Mouse (Mus musculus) common myeloid progenitor, adult 5-6 weeks (primary cell): ENCODE measurements around the gene Nfib. TPM values are rescaled to one million over a fixed set of nuclear protein-coding genes. Genes with fewer than 3 reads are reported as not detected.

Experiments
- ATAC-seq: replicated peaks from 2 replicates; pipeline ENCODE4 v1.8.0; 2016; ENCODE audit warnings: low read depth, mild to moderate bottlenecking, moderate TSS enrichment, inconsistent platforms; ENCODE audit not compliant: poor library complexity, severe bottlenecking
- total RNA-seq: library from RNA; stranded (forward); fragments of 200-1000, 187-1606 nt; gene quantifications from 2 replicates; pipeline ENCODE4 v1.2.3, GENCODE M21; 2017

The Nfib gene
- total RNA-seq, 1 experiment from 2014 or later: not detected

DNA sequence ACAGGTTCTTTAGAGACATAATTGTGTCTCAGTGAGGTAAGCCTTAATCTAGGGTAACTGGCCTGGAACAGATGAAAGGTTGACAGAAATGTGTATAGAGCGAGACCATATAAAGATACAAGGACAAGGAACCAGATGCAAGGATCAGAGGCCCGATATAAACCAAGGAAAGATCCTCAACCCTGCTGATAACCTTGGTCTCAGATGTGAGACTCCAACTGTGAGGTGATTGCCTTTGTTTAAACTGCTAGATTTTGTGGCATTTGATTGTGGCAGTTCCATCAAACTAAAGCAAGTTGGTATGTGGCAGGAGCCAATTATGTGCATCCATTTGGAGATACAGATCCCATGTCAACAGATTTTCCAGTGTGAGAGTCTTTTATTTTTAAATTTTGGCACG is 161.6 kb downstream of the Nfib start:
- no peak for ATAC-seq

DNA sequence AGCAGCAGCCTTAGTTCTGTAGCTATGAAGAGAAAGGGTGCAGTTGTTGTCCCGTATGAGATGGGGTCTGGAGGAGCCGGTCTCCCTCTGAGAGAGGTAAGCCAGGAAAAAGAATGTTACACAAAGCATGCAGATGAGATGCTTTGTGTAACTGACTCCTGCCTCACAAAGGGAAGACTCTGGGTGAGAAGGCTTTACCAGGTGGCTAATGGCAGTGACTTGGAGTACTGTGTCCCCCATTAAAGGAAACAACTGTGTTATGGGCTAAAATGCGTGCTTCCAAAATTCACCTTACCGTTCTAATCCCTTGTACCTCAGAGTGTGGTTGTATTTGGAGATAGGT is 162.2 kb downstream of the Nfib start:
- no peak for ATAC-seq

DNA sequence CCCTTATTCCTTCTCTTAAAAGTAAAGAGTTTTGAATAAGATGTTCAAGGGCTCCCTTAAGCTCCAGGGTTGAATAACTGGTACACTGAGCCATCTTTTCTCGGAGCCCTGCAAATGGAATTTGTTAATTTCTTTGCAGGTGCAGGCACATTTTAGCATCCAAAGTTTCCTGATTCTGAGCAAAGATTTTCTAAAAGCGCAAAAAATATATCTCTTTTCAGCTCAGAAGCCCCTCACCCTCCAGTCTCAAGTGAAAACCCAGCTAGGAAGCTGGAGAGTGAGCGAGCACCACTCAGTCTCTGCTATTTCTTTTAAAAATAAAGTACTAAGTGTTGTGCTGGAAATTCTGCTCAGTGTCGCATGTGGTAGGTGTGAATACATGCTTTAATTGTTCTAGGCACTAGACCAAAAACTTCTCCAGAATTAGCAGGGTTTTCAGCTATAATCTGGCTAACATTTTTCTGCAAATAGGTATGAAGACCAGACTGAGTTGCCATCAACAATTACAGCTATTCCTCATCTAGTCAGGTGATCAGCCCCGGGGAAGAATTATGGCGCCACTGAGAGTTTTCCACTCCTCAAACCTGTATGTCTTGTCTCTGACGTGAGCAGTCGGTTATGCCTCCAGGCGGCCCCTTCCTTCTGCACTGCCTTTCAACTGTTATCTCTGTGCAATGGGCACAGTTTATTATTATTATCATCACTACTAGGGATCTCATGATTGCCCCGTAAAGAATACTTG is 162.7 kb downstream of the Nfib start:
- no peak for ATAC-seq

DNA sequence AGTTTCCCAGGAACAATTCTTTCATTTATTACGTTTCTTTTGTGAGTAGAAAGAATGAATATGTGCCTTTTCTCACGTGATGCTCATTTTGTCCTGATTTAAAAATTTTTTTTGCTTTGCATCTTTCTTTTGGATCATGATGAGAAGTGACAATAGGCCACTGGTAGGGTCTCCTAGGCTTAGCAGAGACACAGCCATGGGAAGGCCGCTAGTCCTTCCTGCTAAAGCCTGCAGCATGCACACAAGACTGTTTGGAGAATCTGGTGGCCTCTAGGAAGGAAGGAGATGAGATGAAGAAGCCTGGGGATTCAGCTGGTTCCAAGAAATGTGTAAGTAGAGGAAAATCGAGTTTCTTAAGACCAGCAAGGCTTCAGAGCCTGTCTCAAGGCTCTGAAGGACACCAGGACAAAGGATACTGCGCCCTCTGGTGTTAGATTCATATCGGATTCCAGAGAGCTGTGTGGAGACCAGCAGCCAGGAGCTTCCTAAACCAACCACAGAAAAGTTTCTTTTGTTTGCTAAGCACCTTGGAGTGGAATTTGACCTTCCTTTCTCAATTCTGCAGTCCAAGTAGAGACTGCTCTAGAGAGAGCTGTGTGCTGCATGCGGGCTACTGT is 163.5 kb downstream of the Nfib start:
- ATAC-seq: peak; percentile 93

DNA sequence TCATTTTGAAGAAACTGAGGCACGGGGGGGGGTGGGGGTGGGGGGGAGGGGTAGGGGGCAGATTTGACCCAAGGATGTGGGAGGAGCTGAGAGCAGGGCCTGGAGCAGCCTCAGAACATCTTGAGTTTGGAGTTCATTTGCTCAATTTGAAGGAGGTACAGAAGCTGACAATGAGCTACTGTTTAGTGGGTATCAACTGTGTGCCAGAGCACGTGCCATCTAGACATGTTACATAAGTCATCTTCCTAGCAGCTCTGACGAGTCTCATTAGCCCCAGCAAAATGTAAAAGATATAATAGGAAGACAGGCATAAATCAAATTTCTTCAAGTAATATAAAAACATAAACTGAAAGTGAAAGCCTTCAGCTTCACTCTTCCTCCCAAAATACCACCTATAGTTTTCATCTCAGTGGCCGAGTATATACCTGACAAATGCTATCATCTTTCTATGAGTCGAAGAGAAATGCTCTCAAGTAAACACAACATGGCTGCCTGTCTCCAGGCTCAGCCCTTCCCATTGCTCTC is 165.0 kb downstream of the Nfib start:
- ATAC-seq: no peak

DNA sequence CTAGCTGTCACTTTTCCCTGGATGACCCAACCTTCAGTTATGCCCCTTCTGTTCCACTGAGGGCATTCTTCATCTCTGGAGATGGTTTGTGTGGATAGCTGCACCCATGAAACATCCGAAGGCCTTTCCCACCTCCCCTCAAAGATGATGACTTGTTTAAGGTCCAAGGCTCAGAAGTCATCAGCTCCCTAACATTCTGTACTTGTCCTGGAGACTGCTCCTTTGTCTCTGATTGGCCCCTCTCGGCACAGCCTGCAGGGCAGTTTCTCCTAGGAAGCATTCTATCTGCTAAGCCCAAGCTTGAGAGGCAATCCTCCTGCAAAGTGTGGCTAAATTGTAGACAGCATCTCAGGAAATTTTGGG is 165.5 kb downstream of the Nfib start:
- no peak for ATAC-seq

DNA sequence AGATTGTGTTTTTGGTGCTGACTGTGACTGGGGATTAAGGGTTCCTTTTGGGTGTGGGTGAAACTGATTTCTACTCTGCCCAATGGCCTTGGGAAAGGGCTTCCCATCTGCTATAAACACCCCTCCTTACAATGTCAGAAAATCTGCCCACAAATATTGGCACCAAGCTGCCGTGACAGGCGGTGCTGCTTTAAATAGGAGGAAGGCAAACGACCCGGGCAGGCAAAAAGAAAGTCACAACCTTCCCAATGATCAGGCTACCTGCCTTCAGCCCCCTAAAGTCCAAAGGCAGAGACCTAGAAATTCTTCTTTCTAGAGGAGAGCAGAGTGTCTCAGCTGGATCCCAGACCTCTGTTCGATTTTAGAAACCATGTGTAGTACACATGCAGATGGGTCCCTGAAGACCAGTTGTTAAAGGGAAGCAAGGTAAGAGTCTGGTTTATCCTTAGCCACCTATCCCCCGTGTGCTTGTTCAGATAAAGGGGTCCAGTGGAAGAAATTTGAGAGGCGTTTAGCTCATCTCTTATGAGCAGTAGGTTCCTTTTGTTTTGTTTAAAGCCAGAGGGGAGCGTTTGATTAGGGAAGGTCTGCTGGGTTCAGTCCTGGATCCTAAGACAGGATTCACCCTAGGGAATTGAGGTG is 166.0 kb downstream of the Nfib start:
- no peak for ATAC-seq

DNA sequence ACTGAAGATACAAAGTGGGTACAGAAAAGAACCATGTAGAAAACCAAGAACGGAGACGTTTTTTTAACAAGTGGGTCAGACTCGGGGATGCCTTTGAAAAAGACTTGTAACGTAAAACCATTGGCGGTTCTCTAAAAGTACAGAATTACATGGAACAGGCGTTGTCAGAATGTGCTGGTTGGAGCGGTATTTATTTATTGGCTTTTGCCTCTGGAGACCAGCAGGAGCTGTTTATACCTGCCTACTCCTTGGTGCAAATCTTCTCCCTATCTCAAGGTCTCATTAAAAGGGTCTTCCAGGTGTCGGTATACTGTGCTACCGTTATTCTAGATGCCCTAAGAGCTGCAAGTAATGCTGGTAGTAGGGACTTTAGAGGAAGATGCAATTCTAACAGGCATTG is 166.7 kb downstream of the Nfib start:
- ATAC-seq: no peak

DNA sequence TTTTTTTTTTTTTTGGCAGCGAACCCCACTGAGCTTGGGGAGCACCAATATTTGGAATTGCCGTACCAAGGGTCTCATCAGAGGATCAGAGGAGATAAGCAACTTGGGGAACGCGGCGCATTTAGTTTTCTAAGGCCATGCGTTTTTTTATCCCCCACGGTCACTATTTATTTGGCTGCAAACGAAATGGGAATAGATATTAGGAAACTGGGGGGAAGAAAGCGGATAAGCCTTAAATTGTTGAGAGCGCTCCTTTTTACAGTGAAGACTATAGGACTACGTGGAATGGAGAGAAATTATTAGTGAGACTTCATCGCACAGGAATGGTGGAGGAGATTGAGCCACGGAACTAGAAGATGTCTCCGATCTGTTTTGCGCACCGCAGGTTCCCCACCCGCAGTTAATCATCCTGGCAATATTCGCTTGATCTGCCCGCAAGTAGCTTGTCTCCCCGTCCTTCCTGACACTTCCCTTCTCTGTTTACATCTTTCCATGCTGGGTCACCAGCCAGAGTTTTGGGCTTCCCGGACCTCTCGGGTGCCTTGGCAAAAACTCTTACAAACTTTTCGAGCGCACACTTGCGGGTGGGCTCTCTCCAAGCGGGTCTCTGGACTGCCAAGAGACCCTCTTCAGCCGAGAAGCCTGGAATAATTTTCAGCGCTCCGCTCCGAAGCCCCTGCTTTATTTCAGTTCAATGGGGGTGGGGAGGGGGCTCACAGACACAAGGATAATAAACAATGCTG is 167.3 kb downstream of the Nfib start:
- ATAC-seq: no peak

DNA sequence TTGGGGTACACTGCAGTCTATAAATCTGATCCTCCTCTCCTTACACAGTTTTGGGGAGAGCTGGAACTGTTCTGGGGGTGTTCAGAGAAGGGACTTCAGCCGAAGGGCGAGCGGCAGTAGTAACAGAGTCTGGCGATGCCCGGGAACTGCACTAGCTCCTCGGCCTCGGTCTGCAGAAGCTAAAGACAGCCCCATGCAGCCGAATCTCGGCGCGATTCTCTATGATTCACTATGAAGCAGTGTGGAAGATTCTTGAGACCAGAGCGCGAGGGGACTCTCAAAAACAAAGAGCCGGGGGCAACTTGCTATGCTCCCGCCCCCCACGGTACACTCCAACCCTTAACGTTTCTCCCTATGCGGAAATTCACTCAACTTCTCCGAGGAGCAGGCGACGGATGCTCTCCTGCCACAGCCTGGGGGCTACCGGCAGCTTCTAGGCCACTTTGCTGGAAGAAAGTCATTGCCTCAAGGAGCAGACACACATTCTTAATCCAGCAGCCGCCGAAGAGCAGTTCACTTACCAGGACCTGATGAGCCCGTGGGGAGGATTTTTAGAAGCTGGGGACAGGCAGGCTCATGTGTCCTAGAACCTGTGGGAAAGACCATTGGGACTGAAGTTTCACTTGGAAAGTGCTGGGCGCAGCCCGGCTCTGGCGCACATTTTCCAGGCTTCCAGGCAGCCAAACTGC is 168.1 kb downstream of the Nfib start:
- ATAC-seq: no peak

DNA sequence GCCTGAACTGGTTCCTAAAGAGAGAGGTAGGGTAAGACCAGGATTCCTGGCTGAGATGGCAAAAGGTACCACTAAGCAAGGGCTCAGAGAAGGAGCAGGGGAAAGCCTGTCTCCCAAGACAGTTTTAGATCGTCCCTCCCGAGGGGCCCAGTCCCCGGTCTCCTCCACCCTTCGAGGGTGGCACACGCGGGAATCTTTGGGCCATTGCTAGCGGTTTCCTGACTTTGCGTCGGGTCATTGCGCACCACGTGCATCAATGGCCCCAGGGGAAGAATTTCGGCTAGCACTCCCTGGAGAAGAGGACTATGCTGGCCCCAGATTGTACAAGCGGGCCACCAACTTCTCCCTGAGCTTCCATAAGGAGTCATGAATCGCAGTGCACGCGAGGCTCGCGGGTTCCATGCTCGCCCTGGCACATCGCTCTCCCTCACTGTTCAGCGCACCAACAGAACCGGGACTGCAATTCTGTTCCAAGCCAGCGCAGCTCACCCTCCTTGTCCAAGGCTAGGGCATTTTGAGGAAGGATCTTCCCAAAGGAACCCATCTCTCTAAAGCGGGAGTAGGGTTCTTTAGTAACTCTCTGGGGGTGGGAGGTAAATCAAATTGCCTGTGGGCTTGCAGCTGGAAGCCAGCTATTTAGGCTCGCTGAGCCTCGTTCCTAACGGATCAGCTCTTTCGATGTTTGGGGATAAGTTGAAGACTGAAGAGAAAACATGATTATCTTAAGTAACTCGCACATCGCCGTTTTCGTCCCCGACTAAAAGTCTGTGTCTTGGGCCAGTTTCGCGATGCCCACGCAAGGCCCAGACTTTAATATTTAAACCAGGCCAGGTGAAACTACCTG is 168.9 kb downstream of the Nfib start:
- no peak for ATAC-seq

DNA sequence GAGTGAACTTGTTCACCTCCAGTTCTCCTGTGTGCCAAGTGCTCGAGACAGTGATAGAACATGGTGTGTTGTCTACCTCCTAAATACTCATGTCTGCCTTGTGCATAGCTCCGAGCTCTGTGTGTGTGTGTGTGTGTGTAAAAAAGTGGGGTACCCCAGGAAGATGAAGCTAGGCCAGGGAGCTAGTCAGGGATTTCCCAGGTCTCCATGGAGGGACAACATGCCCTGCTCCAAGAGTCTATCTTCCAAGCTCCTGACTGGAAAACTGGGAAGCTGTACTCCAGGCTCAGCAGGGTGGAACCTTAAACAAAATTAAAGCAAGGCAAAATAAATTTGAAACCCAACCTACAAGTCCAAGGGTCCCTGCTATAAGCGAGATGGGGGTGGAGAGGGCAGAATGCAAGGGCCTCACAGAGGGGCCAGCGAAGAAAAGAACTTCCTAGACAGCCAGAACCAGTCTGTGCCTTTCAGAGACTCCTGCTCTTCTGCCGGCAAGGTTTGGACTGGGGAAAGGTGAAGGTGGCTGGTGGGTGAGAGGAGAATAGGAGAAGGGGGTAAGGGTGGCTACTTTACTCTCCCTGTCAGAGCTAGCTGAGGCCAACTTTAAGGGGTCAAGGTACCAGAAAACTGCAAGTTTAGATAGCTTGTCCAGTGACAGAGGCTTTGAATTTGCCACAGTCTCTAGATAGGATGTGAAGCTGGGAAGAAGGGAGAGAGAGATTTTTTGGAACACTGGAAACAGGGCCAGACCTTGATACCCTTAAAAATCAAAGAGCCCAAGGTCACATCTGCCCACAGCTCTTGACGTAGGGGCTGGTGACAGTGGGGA is 169.7 kb downstream of the Nfib start:
- no peak for ATAC-seq

DNA sequence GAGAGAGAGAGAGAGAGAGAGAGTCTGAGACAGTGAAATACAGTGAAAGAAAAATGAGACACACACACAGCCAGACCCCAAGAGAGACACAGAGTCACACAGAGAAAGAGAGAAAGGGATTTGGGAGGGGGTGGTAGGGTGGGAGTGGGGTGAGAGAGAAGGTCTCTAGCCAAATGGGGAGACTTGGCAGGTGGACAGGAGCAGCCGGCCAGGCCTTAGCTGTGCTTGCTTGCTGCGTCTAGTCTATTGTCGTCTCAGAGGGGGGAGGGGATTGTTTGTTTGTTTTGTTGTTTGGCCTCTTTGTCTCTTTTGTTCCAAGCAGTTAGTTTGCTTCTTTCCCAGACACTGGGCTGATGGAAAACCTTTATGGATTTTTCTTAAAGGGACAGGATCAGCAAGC is 172.3 kb downstream of the Nfib start:
- no peak for ATAC-seq

DNA sequence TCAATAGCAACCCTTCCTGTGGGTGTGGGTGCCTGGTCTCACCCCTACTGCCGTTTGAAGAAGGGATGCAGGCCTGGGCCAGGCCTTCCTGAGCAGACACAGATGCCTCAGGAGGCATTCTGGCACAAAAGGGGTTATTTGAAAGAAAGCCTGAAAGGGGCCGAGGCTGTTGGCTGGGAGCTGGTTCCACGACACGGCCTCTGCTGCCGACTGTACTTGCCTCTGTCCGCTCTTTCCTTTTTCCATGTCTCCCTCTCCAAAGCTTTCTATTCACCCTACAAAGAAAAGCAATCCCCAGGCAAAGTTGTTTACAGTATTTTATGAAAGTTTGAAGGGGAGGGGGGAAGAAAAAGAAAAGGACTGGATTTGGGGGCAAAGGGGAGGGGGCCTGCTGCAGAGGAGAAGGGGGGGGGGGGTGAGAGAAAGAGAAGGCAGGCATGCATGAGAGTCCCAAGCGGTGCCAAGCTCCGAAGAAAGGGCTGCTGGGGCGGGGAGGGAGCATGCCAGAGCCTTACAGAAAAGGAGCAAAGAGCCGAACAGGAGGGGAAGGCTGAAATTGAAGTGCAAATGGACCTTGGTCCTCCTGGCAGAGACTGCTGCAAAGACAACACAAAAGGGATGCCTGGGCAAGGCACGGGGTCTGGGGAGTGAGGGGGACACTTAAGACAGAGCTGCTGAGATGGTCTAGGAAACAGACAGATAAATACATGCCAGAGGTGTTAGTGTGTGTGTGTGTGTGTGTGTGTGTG is 172.9 kb downstream of the Nfib start:
- ATAC-seq: no peak

DNA sequence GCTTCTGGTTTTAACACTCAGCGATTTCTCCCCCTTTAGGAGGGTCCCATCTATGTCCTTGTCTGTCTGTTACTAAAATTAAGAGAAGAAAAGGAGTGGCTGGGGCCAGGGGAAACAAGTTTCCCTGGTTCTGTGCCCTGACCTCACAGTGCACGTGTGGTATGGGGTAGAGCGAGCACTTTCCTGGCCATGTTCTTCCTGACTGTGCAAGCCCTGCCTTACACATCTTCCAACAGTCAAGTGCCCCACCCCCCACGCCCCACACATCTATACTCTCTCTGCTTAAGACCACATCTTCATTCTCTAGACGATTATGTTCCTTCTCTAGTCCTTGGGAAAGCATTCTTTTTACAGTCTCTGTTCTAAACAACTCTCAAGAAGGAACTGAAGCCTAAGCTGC is 173.6 kb downstream of the Nfib start:
- no peak for ATAC-seq

DNA sequence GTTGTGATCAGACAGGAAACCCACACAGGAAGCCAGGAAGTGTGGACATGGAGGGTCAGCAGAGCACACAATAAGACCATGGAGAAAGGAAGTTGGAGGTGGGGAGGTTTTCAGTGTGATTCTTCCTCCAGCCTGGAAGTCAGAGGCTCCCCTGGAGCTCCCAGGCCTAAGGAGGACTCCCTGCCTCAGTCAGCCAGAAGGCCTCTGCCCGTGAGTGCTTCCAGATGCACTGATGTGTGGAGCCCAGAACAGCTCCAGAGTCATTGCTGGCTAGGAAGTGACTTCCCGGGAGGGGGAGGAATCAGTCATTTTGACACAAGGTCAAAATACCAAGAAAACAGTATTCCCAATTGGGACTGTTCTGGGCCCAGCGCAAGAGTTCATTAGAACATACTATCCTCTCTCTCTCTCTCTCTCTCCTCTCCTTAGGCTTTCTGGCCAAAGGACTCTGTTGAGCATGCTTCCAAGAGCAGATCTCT is 174.6 kb downstream of the Nfib start:
- ATAC-seq: no peak

DNA sequence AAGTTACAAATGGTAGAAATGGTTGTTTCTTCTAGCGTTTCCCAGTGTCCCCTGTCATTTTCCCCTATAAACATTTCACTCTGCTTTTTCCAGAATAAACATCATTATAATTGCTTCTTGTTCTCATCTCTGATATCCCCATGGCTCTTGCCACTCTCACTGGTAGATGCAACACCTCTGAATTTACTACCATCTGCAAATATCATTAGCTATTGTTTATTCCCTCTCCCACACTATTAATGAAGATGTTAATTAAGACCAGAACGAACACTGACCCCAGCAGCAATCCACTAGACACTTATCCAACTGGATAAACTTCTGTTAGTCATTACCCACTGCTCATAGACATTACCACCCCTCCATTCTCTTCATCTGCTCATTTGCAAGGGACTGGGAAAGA is 176.6 kb downstream of the Nfib start:
- no peak for ATAC-seq

DNA sequence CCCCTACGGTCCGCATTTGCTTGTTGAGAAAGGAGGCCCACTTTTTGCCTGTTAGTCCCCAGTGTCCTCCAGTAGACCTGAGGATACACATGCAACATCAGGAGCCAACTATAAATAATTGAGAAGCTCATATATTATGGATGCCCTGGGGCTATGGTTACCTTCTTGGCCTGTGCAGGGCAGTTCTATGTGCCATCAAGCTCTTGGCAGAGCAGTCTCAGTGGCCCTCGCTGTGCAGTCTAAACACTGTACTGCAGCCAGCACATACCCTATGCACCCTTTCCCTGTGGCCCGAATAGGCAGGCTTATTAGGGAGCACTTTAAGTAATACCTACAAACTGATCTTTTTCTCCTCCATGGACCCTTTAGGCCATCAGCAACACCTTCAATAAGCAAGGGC is 185.6 kb downstream of the Nfib start:
- no peak for ATAC-seq
